Comparison of ENCODE assay signal across 12 mouse cellular contexts in the genomic region with DNA sequence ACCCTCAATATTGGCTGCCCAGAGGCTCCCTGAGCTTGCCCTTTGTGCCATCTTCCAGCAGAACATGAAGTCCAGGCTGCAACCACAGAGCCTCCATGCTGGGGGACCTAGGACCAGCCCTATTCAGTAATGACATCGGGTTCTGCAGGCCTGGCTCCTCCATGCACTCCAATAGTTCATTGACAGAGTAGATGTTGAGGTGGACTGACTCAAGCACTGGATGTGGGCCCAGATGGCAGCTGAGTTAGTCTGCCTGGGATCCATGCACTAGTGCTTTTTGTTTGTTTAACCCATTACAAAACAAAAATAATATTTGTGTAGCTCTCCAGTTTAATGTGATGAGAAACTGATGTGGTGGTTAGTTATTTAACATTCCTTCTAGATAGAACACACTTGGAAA.
"Had no signal": no experiment of that assay in that cellular context is flagged by ENCODE, and none has a peak within 500 bp of the region (broad histone marks: within the 10 kb centered on the region; RNA-seq: fewer than 3 reads in every experiment).

No protein-coding gene starts in this region.

- H3K9me3 ChIP-seq: kidney, embryonic 15.5 days; limb, embryonic 10.5 days; liver, embryonic 13.5 days; lung, embryonic 15.5 days; midbrain, embryonic 13.5 days had no signal

- H3K27me3 ChIP-seq: liver, embryonic 13.5 days; lung, embryonic 15.5 days; midbrain, embryonic 13.5 days had no signal

- H3K4me3 ChIP-seq: kidney, embryonic 15.5 days; left cerebral cortex, adult 2 months; limb, embryonic 10.5 days; liver, embryonic 13.5 days; lung, embryonic 15.5 days; midbrain, embryonic 13.5 days had no signal

- DNase-seq: liver, embryonic 13.5 days; liver, postnatal 0 days; right cerebral cortex, adult 18-20 months; right cerebral cortex, postnatal 25 days; thymus, adult 18-20 months; thymus, postnatal 25 days had no signal

- H3K9ac ChIP-seq: kidney, embryonic 15.5 days; liver, embryonic 13.5 days; liver, postnatal 0 days; lung, embryonic 15.5 days; midbrain, embryonic 13.5 days had no signal

- H3K27ac ChIP-seq: kidney, embryonic 15.5 days; left cerebral cortex, adult 2 months; limb, embryonic 10.5 days; liver, embryonic 13.5 days; lung, embryonic 15.5 days; midbrain, embryonic 13.5 days had no signal

- H3K4me2 ChIP-seq: kidney, embryonic 15.5 days; liver, embryonic 13.5 days; lung, embryonic 15.5 days; midbrain, embryonic 13.5 days had no signal

- ATAC-seq: intestine, embryonic 16.5 days; liver, postnatal 0 days; midbrain, embryonic 13.5 days had no signal

- H3K4me1 ChIP-seq: kidney, embryonic 15.5 days; limb, embryonic 10.5 days; liver, embryonic 13.5 days; lung, embryonic 15.5 days; midbrain, embryonic 13.5 days had no signal

- H3K36me3 ChIP-seq: kidney, embryonic 15.5 days; limb, embryonic 10.5 days; liver, embryonic 13.5 days; lung, embryonic 15.5 days; midbrain, embryonic 13.5 days had no signal
